Mouse (Mus musculus) small intestine, adult 2 months (tissue): ENCODE results near the gene Trpv4. TPM values are rescaled to one million over a fixed set of nuclear protein-coding genes. Genes with fewer than 3 reads are reported as not detected.

ENCODE experiments used
- H3K27ac ChIP-seq: fragments of 200-500 bp; 2 replicates; pipeline ENCODE4 v1.5.1; 2012; ENCODE audit warnings: low read depth, low read length, control low read depth, inconsistent platforms; ENCODE audit not compliant: insufficient read depth
- H3K27me3 ChIP-seq: fragments of 200-500 bp; 2 replicates; pipeline ENCODE4 v1.6.1; 2012; ENCODE audit warnings: mild to moderate bottlenecking, moderate library complexity, low read length, inconsistent platforms; ENCODE audit not compliant: control insufficient read depth, insufficient read depth
- H3K36me3 ChIP-seq: fragments of 200-500 bp; 2 replicates; pipeline ENCODE4 v1.6.1; 2012; ENCODE audit warnings: mild to moderate bottlenecking, low read length, control low read depth, inconsistent platforms; ENCODE audit not compliant: control insufficient read depth, insufficient read depth
- H3K4me1 ChIP-seq: fragments of 200-500 bp; 2 replicates; pipeline ENCODE4 v1.6.1; 2012; ENCODE audit warnings: low read length, inconsistent platforms, mixed read lengths; ENCODE audit not compliant: control insufficient read depth, insufficient read depth, insufficient read length
- H3K4me3 ChIP-seq: fragments of 200-500 bp; 2 replicates; pipeline ENCODE4 v1.5.1; 2012; ENCODE audit warnings: low read depth, mild to moderate bottlenecking, control low read depth, inconsistent platforms, low read length, moderate library complexity
- CTCF ChIP-seq: fragments of 200-500 bp; IDR thresholded peaks from 2 replicates; pipeline ENCODE4 v1.5.1; 2012; ENCODE audit warnings: low read depth, mild to moderate bottlenecking, control low read depth, inconsistent platforms, low read length, moderate library complexity, mixed read lengths; ENCODE audit not compliant: insufficient replicate concordance, insufficient read length; ENCODE audit errors: extremely low read depth
- POLR2A ChIP-seq: fragments of 200-500 bp; IDR thresholded peaks from 2 replicates; pipeline ENCODE4 v1.6.1; 2012; ENCODE audit warnings: low read depth, mild to moderate bottlenecking, control low read depth, inconsistent platforms, low read length, moderate library complexity
- WGBS: fragments of 180-500 bp; shearing (Covaris S2); methylation state at CpG from one replicate; pipeline ENCODE4 v1.1.7; 2018; 5-methylcytosine and 5-hydroxymethylcytosine counted together
- polyA plus RNA-seq: library from polyadenylated mRNA; depleted of rRNA; stranded (reverse); fragments of >200 nt; gene quantifications from 2 replicates; pipeline ENCODE4 v1.2.3, GENCODE M21; 2012

Trpv4 gene
- polyA plus RNA-seq, 1 experiment, result 2.9 TPM

DNA sequence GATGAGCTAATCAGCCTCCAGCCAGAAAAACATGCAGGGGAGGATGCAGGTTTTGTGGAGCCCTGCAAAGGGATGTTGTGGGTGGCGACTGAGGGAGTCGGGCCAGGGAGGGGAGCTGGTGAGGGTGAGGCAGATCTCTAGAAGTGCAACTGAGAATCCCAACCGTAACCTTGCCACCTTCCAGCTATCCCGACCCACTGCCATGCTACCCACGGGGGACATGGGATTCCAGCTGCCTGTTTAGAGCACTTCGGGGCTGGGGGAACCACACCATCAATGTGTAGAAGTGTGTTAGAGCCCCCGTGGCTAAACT lies 18.6 kb downstream of the Trpv4 start:
- no peak overlapping the region for H3K4me3 ChIP-seq
- H3K36me3 ChIP-seq, result no peaks in the 10 kb centered on the region
- peaks cover 3% of the 10 kb centered on the region; the same call in 1 of the 2 replicates for H3K4me1 ChIP-seq
- WGBS, result 22% methylated on average over 7 of the region's 7 CpGs
- no peaks in the 10 kb centered on the region for H3K27me3 ChIP-seq
- no peak for TF ChIP-seq POLR2A
- no peak for TF ChIP-seq CTCF
- no peak overlapping the region for H3K27ac ChIP-seq

DNA sequence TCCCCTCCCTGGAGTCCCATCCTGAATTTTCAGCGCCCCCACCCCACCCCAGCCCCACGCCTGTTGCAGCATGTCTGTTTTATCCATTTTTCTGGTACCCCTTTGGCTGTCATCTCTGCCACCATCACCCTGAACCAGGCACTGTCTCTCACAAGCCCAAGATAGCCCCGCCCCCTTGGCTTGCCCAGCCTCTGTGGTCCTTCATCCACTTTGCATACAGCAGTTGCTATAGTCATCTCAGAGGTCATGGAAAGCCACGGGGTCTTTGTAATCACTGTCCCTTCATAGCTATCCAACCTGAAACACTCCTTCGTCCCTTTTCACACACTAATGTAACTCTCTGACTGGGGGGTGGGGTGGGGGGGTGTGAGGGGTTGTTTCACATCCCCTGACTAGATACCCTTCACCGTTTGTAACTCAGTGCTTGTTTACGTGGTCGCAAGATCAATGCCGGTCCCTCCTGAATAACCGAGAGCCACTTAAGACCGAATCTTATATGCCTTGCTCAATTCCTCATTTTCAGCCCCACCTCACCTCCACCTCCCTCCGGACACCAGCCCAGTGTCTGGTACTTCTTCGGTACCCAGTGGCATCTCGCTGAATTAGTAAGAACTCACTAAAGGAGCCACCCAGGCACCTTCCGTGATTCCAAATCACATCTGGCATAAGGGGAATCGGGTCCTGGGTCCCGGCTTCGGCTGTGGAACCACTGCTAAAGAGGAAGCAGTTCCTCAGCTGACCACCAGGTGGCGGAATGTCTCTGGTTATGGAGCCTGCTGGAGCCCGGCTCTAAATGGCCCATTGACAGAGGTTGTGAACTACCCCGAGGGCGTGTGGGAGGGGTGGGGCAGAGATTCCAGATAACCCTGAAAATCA lies 19.2 kb downstream of the Trpv4 start:
- no peaks in the 10 kb centered on the region for H3K27me3 ChIP-seq
- TF ChIP-seq CTCF (peak; percentile 99), POLR2A (no peak)
- 12% methylated on average over 22 of the region's 22 CpGs for WGBS

DNA sequence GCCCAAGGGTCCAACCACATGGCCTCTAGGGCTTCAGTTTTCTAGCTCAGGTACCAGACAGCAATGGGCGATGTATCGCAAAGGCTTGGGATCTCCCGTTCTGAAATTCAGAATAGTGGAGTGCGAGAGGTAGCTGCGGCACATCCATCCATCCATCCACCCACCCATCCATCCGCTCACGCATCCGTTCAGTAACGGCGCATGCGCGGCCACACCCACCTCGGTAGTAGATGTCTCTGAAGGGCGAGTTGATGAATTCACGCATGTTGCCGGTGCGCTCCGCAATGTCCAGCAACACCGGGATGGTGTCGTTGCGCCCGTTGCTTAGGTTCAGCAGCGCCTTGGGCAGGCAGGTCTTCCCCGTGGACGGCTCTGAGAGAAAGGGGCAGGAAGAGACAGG lies 22.1 kb downstream of the Trpv4 start:
- H3K4me1 ChIP-seq, result peaks cover 3% of the 10 kb centered on the region; the same call in 1 of the 2 replicates
- H3K36me3 ChIP-seq, result no peaks in the 10 kb centered on the region
- TF ChIP-seq POLR2A (no peak), CTCF (no peak)
- no peak overlapping the region for H3K27ac ChIP-seq
- no peaks in the 10 kb centered on the region for H3K27me3 ChIP-seq
- 77% methylated on average over 25 of the region's 25 CpGs for WGBS
- H3K4me3 ChIP-seq, result no peak overlapping the region

More for the DNA sequence above, 19.2 kb downstream of the Trpv4 start:
- Histone ChIP-seq H3K36me3 (no peaks in the 10 kb centered on the region), H3K4me1 (peaks cover 3% of the 10 kb centered on the region; the same call in 1 of the 2 replicates), H3K4me3 (no peak overlapping the region), H3K27ac (no peak overlapping the region)

DNA sequence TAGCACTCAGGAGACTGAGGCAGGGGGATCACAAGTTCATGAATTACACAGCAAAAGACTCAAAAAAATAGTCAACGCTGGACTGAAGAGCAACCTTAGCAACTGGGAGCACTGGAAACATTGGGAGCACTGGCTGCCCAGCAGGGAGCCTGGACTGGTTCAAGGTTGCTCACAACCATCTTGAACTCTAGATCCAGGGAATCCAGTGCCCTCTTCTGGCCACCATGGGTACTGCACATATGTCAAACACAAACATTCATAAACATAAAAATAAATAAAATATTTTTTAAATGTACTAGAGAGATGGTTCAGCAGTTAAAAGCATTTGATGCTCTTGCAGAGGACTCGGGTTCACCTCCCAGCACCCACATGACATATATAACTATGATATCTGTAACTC lies 26.9 kb downstream of the Trpv4 start:
- Histone ChIP-seq H3K27ac (no peak overlapping the region), H3K4me3 (no peak overlapping the region), H3K27me3 (no peaks in the 10 kb centered on the region), H3K36me3 (no peaks in the 10 kb centered on the region), H3K4me1 (no peaks in the 10 kb centered on the region)
- TF ChIP-seq POLR2A (no peak), CTCF (peak; percentile 44; the same call in 1 of the 2 replicates)
- 55% methylated on average over 2 of the region's 2 CpGs for WGBS

DNA sequence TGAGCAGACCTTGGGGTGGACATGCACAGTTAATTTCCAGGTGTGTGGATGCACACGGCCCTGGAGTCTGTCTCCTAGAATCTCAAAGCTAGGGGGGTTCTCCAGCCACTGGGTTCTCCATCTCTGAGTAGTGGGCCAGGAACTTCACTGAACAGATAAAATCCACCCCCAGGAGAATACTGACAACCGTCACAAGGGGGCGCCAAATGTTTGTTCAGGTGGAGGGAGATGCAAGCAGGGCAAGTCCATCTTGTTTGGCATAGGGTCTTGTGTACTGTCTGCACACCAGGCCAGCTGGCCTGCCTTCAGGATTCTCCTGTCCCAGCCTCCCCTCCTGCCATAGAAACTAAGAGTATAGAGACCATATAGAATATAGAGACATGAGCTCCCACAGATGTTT lies 32.6 kb downstream of the Trpv4 start:
- H3K4me1 ChIP-seq, result no peaks in the 10 kb centered on the region
- H3K27ac ChIP-seq, result no peak overlapping the region
- H3K4me3 ChIP-seq, result no peak overlapping the region
- no peaks in the 10 kb centered on the region for H3K27me3 ChIP-seq
- TF ChIP-seq POLR2A, result no peak
- peak; percentile 56; the same call in 1 of the 2 replicates for TF ChIP-seq CTCF
- H3K36me3 ChIP-seq, result no peaks in the 10 kb centered on the region
- 17% methylated on average over 3 of the region's 3 CpGs for WGBS

DNA sequence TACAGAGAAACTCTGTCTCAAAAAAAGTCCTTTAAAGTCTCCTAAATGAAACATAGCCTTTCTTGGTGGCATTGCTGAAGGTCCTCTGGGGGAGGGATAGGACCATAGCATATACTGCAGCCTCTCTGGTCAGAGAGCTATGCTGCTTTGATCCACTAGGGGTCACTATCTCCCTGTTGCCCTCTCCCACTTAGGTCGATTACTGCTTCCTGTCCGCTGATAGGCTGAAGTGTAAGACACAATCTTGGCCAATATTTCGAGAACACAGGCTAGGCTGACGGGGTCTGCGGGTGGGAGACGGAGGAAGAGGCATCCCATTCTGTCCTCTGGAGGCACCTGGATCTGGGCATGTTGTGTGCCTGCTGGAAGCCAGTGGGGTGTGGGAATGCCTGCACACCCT lies 37.9 kb downstream of the Trpv4 start:
- TF ChIP-seq POLR2A (no peak), CTCF (peak; percentile 66; the same call in 1 of the 2 replicates)
- Histone ChIP-seq H3K27me3 (no peaks in the 10 kb centered on the region), H3K4me3 (no peak overlapping the region), H3K36me3 (no peaks in the 10 kb centered on the region), H3K27ac (no peak overlapping the region), H3K4me1 (peaks cover 1% of the 10 kb centered on the region; the same call in 1 of the 2 replicates)
- 42% methylated on average over 6 of the region's 6 CpGs for WGBS

DNA sequence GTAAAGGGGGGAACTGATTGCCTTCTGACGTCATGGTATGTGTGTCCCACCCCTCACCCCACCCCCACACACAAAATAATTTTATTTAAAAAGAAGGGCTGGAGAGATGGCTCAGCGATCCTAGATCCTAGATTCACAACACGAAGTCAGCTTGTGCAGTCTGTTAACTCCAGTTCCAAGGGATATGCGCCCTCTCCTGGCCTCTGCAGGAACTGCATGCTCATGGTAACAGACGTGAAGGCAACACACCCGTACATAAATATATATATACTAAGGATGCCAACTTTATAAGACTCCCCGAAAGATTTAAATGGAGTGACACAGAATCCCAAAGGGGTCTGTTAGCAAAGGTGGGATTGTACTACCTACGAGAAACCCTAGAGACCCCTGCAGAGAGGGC lies 39.4 kb downstream of the Trpv4 start:
- no peak overlapping the region for H3K27ac ChIP-seq
- no peaks in the 10 kb centered on the region for H3K36me3 ChIP-seq
- H3K4me3 ChIP-seq, result no peak overlapping the region
- H3K4me1 ChIP-seq, result peaks cover 1% of the 10 kb centered on the region; the same call in 1 of the 2 replicates
- no peaks in the 10 kb centered on the region for H3K27me3 ChIP-seq
- TF ChIP-seq CTCF, result peak; percentile 83; the same call in 1 of the 2 replicates
- no peak for TF ChIP-seq POLR2A
- 14% methylated on average over 8 of the region's 8 CpGs for WGBS
